Mouse (Mus musculus) bone marrow, adult 2 months (tissue): ENCODE results near the gene Slc43a2.

Experiments used
- CTCF ChIP-seq: fragments of 200-500 bp; IDR thresholded peaks from 2 replicates; pipeline ENCODE4 v1.5.1; 2011; ENCODE audit warnings: low read length, control low read depth; ENCODE audit not compliant: control insufficient read depth, insufficient read depth
- POLR2A ChIP-seq: fragments of 200-500 bp; IDR thresholded peaks from 2 replicates; pipeline ENCODE4 v1.6.1; 2011; ENCODE audit warnings: low read depth, mild to moderate bottlenecking, control low read depth, low read length, borderline replicate concordance; ENCODE audit not compliant: control insufficient read depth

DNA sequence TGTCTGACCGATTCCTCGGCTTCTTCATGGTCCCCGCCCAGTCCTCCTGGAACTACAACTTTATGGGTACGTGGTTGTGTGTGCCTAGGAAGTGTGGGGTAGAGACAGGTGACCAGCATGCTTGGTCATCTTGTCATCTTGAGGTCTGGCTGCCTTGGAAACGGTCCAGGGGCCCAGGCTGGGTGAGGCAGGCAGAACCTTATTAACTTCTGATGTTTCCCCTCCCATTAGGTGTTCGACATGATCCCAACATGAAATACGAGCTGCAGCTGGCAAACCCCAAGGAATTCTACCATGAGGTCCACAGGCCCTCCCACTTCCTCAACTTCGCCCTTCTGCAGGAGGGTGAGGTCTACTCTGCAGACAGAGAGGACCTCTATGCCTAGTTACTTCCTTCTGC lies 22.6 kb upstream of the Slc43a2 start:
- TF ChIP-seq CTCF = no peak
- TF ChIP-seq POLR2A = no peak
